Mouse (Mus musculus) heart, adult 2 months (tissue): Measurements from ENCODE around the gene Apoa1. TPM values are rescaled to one million over a fixed set of nuclear protein-coding genes. Genes with fewer than 3 reads are reported as not detected.

ENCODE experiments used
- DNase-seq, 2 experiments: peaks; one replicate each; pipeline ENCODE4 v3.0.0; 2021
- H3K27ac ChIP-seq: fragments of 200-600 bp; 2 replicates; pipeline ENCODE4 v1.8.1; 2022
- H3K27me3 ChIP-seq: fragments of 200-500 bp; 2 replicates; pipeline ENCODE4 v1.6.1; 2012; ENCODE audit warnings: mild to moderate bottlenecking, low read length, inconsistent platforms, mixed read lengths; ENCODE audit not compliant: control insufficient read depth, insufficient read depth
- H3K36me3 ChIP-seq: fragments of 200-500 bp; 2 replicates; pipeline ENCODE4 v1.6.1; 2012; ENCODE audit warnings: low read length, inconsistent platforms; ENCODE audit not compliant: control insufficient read depth, insufficient read depth
- H3K4me1 ChIP-seq: fragments of 200-500 bp; 2 replicates; pipeline ENCODE4 v1.6.1; 2011; ENCODE audit warnings: low read length; ENCODE audit not compliant: control insufficient read depth, insufficient read depth
- H3K4me3 ChIP-seq: fragments of 200-600 bp; 2 replicates; pipeline ENCODE4 v1.8.1; 2022
- H3K79me2 ChIP-seq: fragments of 200-500 bp; replicated peaks from 2 replicates; pipeline ENCODE4 v1.6.1; 2012; ENCODE audit warnings: mild to moderate bottlenecking, inconsistent platforms, low read length, moderate library complexity, mixed read lengths; ENCODE audit not compliant: control insufficient read depth, insufficient read depth
- H3K9ac ChIP-seq: fragments of 200-500 bp; 2 replicates; pipeline ENCODE4 v1.6.1; 2012; ENCODE audit warnings: low read depth, mild to moderate bottlenecking, control low read depth, inconsistent platforms, low read length, mixed read lengths
- CTCF ChIP-seq: fragments of 200-600 bp; IDR thresholded peaks from 2 replicates; pipeline ENCODE4 v1.8.1; 2022; ENCODE audit warnings: antibody characterized with exemption, mild to moderate bottlenecking, moderate library complexity
- EP300 ChIP-seq: fragments of 200-500 bp; IDR thresholded peaks from 2 replicates; pipeline ENCODE4 v1.6.1; 2011; ENCODE audit warnings: low read depth, low read length, control low read depth; ENCODE audit not compliant: insufficient read depth
- POLR2A ChIP-seq: fragments of 200-500 bp; IDR thresholded peaks from 2 replicates; pipeline ENCODE4 v1.6.1; 2011; ENCODE audit warnings: mild to moderate bottlenecking, low read depth, low read length, control low read depth; ENCODE audit not compliant: insufficient read depth
- WGBS: fragments of 180-500 bp; shearing (Covaris S2); methylation state at CpG from one replicate; pipeline ENCODE4 v1.1.7; 2018; 5-methylcytosine and 5-hydroxymethylcytosine counted together
- intact Hi-C: fragments of 180-260 bp; cut with DNase I; formaldehyde crosslinking; loops from one replicate; pipeline ENCODE4 v1.15.1; 2025
- polyA plus RNA-seq: library from polyadenylated mRNA; depleted of rRNA; stranded (reverse); fragments of >200 nt; gene quantifications from 2 replicates; pipeline ENCODE4 v1.2.3, GENCODE M21; 2012; rRNA removed
- total RNA-seq, 2 experiments: library from RNA; stranded (reverse); gene quantifications; 2 replicates each; pipeline ENCODE4 v1.2.3; 2021

Gene Apoa1
- total and polyA plus RNA-seq, 3 experiments, result 0.51 TPM; not detected in 2

GRCm38 (mm10) chr9:46269125-46269524 lies 40.7 kb downstream of the Apoa1 start:
- TF ChIP-seq POLR2A (no peak), CTCF (no peak), EP300 (no peak)
- WGBS, result 83% methylated on average over 5 of the region's 5 CpGs
- Histone ChIP-seq H3K9ac (no peak overlapping the region), H3K4me3 (no peak overlapping the region), H3K27me3 (no peaks in the 10 kb centered on the region), H3K27ac (no peak overlapping the region), H3K4me1 (peaks cover 4% of the 10 kb centered on the region; the same call in 1 of the 2 replicates), H3K36me3 (no peaks in the 10 kb centered on the region), H3K79me2 (no peaks in the 10 kb centered on the region)
- DNase-seq, result no peak
- intact Hi-C loops, result no loop called here

DNA sequence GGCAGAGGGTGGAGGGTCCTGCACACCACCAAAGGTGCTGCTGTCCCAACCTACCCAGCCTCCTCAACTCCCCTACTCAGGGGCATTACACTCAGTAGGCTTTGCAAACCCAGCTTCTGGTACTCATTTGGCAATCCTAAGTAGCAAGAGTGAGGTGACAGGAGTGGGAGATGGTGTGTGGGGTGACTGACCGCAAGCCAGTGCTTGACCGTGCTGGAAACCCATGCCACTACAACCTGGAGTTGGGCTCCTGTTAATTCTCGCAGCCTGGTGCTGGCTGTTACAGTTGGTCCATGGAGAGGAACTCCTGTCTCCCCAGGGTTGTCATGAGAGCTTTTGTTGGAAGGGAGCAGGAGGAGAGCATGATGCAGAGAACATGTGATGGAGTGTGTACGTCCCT lies 42.4 kb downstream of the Apoa1 start:
- TF ChIP-seq EP300 (no peak), CTCF (no peak), POLR2A (no peak)
- no peak overlapping the region for H3K27ac ChIP-seq
- WGBS, result 78% methylated on average over 4 of the region's 4 CpGs
- intact Hi-C loops, result no loop called here
- H3K9ac ChIP-seq, result no peak overlapping the region
- no peak for DNase-seq
- no peaks in the 10 kb centered on the region for H3K36me3 ChIP-seq
- H3K27me3 ChIP-seq, result no peaks in the 10 kb centered on the region
- no peaks in the 10 kb centered on the region for H3K79me2 ChIP-seq
- H3K4me1 ChIP-seq, result peaks cover 4% of the 10 kb centered on the region; the same call in 1 of the 2 replicates
- H3K4me3 ChIP-seq, result no peak overlapping the region

- Histone ChIP-seq H3K36me3 (no peaks in the 10 kb centered on the region; the same call in 1 of the 2 replicates), H3K27me3 (no peaks in the 10 kb centered on the region), H3K9ac (no peak overlapping the region), H3K4me1 (peaks cover 4% of the 10 kb centered on the region; the same call in 1 of the 2 replicates), H3K4me3 (no peak overlapping the region), H3K79me2 (no peaks in the 10 kb centered on the region), H3K27ac (no peak overlapping the region)
- intact Hi-C loops, result no loop called here
- WGBS, result 43% methylated on average over 9 of the region's 9 CpGs
- DNase-seq, result no peak
- TF ChIP-seq EP300, result no peak
- TF ChIP-seq CTCF, result no peak
- TF ChIP-seq POLR2A, result no peak
Observed at GRCm38 (mm10) chr9:46272070-46272469, 43.7 kb downstream of the Apoa1 start.

DNA sequence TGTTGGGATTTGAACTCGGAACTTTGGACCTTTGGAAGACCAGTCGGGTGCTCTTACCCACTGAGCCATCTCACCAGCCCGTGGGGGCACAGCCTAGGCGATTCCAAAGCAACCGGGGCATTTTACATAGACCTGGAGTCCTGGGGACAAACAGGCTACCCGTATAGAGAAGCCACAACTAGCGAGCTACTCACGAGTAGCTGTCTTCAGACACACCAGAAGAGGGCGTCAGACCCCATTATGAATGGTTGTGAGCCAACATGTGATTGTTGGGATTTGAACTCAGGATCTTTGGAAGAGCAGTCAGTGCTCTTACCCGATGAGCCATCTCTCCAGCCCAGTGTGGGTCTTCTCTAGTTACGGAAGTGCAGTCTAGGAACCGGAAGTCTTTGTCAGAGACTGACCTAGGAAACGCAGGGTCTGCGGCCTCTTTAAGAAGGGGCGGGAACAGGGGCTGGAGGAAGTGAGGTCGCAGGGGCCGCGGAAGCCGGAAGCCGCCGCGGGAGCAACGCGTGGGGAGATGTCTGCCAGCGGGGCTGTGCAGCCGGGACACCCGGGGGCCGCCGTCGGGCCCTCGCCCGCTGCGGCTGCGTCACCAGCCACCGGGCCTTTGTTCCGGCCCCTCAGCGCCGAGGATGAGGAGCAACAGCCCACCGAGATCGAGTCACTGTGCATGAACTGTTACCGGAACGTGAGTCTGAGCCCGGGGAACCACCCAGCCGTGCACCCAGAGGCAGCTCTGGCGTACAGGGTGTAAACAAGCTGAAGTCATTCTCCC lies 44.5 kb downstream of the Apoa1 start, which contains the start of gene Zpr1:
Zpr1 (plus strand) TSS at position 388 of the 778 bp plus-strand sequence.
- Histone ChIP-seq H3K79me2 (no peaks in the 10 kb centered on the region), H3K9ac (peak within 1 kb of the TSS; percentile 66), H3K27me3 (no peaks in the 10 kb centered on the region), H3K27ac (peak within 1 kb of the TSS; percentile 66), H3K36me3 (no peaks in the 10 kb centered on the region; the same call in 1 of the 2 replicates), H3K4me3 (peak within 1 kb of the TSS; percentile 77), H3K4me1 (peaks cover 5% of the 10 kb centered on the region)
- intact Hi-C loops, result no loop called here
- TF ChIP-seq EP300, result 0 out of 2 replicates have a peak, but pooled peaks have one; percentile 46
- peak; percentile 63 for TF ChIP-seq CTCF
- TF ChIP-seq POLR2A, result peak; percentile 54
- peak; percentile 91 to 92 for DNase-seq
- WGBS, result 4% methylated on average over 45 of the region's 45 CpGs

DNA sequence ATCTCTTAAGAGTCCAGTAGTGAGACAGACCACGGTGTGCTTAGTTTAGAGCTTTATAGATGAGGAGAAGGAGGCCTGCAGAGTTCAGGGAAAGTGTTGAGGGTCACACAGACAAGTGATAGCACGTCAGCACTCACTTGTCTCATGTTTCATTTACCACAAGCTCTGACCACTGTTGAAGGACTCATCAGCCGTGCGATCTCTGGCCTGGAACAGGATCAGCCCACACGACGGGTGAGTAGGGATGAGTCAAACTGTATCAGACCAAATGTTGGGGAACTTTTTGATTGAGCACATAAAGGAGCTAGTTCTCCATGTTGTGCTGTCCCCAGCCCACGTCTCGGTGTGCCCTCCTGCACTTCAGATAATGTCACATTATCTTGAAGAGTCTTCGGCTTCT lies 46.1 kb downstream of the Apoa1 start:
- no peaks in the 10 kb centered on the region; the same call in 1 of the 2 replicates for H3K36me3 ChIP-seq
- no peaks in the 10 kb centered on the region for H3K27me3 ChIP-seq
- no peak for TF ChIP-seq POLR2A
- H3K4me1 ChIP-seq, result peaks cover 5% of the 10 kb centered on the region
- no peak overlapping the region for H3K27ac ChIP-seq
- DNase-seq, result no peak
- H3K79me2 ChIP-seq, result no peaks in the 10 kb centered on the region
- H3K9ac ChIP-seq, result no peak overlapping the region
- 74% methylated on average over 9 of the region's 9 CpGs for WGBS
- H3K4me3 ChIP-seq, result no peak overlapping the region
- intact Hi-C loops, result no loop called here

Other genes starting within 250 kb of the Apoa1 start
- gene Pafah1b2, start 215.9 kb upstream of the Apoa1 start, total RNA-seq, result 10 to 100 TPM; 46.0 to 49.0 TPM
- gene Pafah1b2, start 215.9 kb upstream of the Apoa1 start, polyA plus RNA-seq, result 17.1 and 28.8 TPM in 2 replicates
- gene Sik3, start 215.8 kb upstream of the Apoa1 start, total RNA-seq, result 10 to 100 TPM; 62.1 to 81.1 TPM
- 30.7 and 32.1 TPM in 2 replicates for gene Sik3, start 215.8 kb upstream of the Apoa1 start, polyA plus RNA-seq
- gene Apoc3, start 7.1 kb downstream of the Apoa1 start, total RNA-seq, result not detected
- gene Apoc3, start 7.1 kb downstream of the Apoa1 start, polyA plus RNA-seq, result 1.4 and 3.3 TPM in 2 replicates
- not detected for gene Apoa4, start 12.1 kb downstream of the Apoa1 start, total RNA-seq
- gene Apoa4, start 12.1 kb downstream of the Apoa1 start, polyA plus RNA-seq, result 0.09 and 0.10 TPM in 2 replicates
- not detected for gene Apoa5, start 40.1 kb downstream of the Apoa1 start, total RNA-seq
- 0.47 TPM in 1 of 2 replicates, not detected in the other for gene Apoa5, start 40.1 kb downstream of the Apoa1 start, polyA plus RNA-seq
- 10 to 100 TPM; 19.8 to 21.4 TPM for gene Zpr1, start 44.5 kb downstream of the Apoa1 start, total RNA-seq
- gene Zpr1, start 44.5 kb downstream of the Apoa1 start, polyA plus RNA-seq, result 12.0 and 15.1 TPM in 2 replicates
- 1 to 10 TPM; 7.1 to 7.4 TPM for gene Bud13, start 54.4 kb downstream of the Apoa1 start, total RNA-seq
- 5.6 and 6.1 TPM in 2 replicates for gene Bud13, start 54.4 kb downstream of the Apoa1 start, polyA plus RNA-seq
- not detected for gene 4931429L15Rik, start 91.4 kb downstream of the Apoa1 start, total RNA-seq
- 0.04 TPM in 1 of 2 replicates, not detected in the other for gene 4931429L15Rik, start 91.4 kb downstream of the Apoa1 start, polyA plus RNA-seq